Mouse (Mus musculus): Measurements from ENCODE around the gene Avpr1b. TPM values are rescaled to one million over a fixed set of nuclear protein-coding genes. Genes with fewer than 3 reads are reported as not detected.

Avpr1b gene
- total and polyA plus RNA-seq, 3 experiments, result 0.08 TPM; not detected in 2

DNA sequence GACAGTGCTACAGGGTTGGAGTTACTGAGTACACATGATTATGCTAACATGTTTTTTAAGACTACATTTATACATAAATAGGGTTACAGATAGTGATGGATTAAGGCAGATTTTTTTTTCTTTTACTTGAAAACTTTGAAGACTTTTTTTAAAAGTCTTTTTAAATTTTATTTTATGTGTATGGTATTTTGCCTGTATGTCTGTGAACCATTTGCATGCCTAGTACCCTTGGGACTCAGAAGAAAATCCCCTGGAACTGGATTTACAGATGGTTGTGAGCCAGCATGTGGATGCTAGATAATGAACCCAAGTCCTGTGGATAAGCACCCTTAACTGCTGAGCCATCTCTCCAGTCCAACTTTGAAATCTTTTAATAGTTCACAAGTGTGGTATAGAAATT is 45.6 kb upstream of the Avpr1b start:
- Histone ChIP-seq H3K9ac (ENCODE audit: insufficient read depth, low read depth) (no peak overlapping the region), H3K4me2 (ENCODE audit: insufficient read depth, low read depth, poor library complexity, severe bottlenecking) (no peak overlapping the region), H3K9me3 (replicated peaks; ENCODE audit: low read length) (peaks cover 6% of the 10 kb centered on the region), H3K4me1 (ENCODE audit: control insufficient read depth in 1 of 2, insufficient read depth in 2 of 2) (peaks cover 2 to 23% of the 10 kb centered on the region in 2 experiments; a peak in 3 of 4 replicates), H3K4me3 (replicated peaks in 1 of 3; ENCODE audit: low read depth in 2 of 3, low read length in 2 of 3, poor library complexity in 1 of 3) (no peak overlapping the region), H3K36me3 (replicated peaks in 1 of 2; ENCODE audit: control insufficient read depth in 1 of 2, insufficient read depth in 1 of 2, low read length in 1 of 2) (no peaks in the 10 kb centered on the region), H3K79me2 (replicated peaks; ENCODE audit: control insufficient read depth, extremely low read depth, insufficient read depth, poor library complexity, severe bottlenecking) (no peaks in the 10 kb centered on the region), H3K27ac (ENCODE audit: insufficient read depth, low read depth) (no peak overlapping the region), H3K27me3 (replicated peaks) (no peaks in the 10 kb centered on the region)
- no peak for TF ChIP-seq NRF1 (IDR thresholded peaks at IDR 0.05; ENCODE audit: low read depth, low read length)
- TF ChIP-seq MEF2A (IDR thresholded peaks at IDR 0.05; ENCODE audit: borderline replicate concordance, low read depth, low read length), result no peak
- TF ChIP-seq EP300 (IDR thresholded peaks at IDR 0.05; ENCODE audit: low read length), result peak; percentile 46; the same call in 1 of the 2 replicates
- peak; percentile 31; the same call in 1 of the 2 replicates for TF ChIP-seq MYC (IDR thresholded peaks at IDR 0.05; ENCODE audit: low read depth, low read length)
- peak; percentile 66; the same call in 1 of the 2 replicates for TF ChIP-seq ZNF384 (IDR thresholded peaks at IDR 0.05; ENCODE audit: low read depth, low read length)
- TF ChIP-seq USF1 (IDR thresholded peaks at IDR 0.05; ENCODE audit: low read depth, low read length), result no peak
- no peak for TF ChIP-seq MAFK (IDR thresholded peaks at IDR 0.05; ENCODE audit: insufficient replicate concordance, low read length)
- TF ChIP-seq NELFE (IDR thresholded peaks at IDR 0.05; ENCODE audit: low read depth, low read length), result no peak
- in situ Hi-C loops (cut with MboI; ENCODE audit: low pct_ligation_motif_present, low pct_unique_long_range_greater_than_20kb, low sequenced_read_pairs), result loop anchor here (5.0 kb wide), 1 partner anchor 266 kb away; no protein-coding TSS in a partner anchor
- dilution Hi-C loops (cut with MboI; ENCODE audit: extremely low pct_ligation_motif_present, extremely low pct_unique_long_range_greater_than_20kb, low sequenced_read_pairs), result no loop called here
- peak; percentile 49 for DNase-seq (ENCODE audit: extremely low read depth)

DNA sequence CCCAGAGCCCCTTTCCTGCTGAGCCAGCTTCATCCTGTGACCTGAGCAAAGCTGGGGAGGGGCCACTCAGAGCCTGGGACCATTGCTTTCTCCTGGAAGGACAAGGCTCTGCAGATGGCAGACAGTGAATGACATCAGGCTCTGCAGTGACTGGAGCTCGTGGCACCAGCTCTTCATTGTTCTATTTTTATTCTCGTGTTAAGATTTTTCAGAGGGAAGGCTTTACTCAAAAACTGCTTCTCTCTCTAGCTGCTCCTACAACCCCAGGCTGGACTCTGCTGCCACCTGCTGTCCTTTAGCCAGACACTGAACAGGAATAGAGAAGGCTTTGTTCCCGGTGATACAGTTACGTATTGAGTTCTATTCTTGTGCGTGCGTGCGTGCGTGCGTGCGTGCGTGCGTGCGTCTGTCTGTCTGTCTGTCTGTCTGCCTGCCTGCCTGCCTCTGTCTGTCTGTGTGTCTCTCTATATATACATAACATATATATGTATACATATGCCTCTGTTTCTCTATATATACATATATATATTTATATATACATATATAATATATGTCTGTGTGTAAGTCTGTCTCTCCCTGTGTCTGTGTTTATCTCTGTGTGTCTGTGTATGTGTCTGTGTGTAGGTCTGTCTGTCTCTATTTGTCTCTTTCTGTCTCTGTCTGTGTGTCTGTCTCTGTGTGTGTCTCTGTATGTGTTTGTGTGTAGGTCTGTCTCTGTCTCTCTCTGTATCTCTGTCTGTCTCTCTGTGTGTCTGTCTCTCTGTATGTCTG is 43.8 kb upstream of the Avpr1b start:
- H3K36me3 ChIP-seq (replicated peaks in 1 of 2; ENCODE audit: control insufficient read depth in 1 of 2, insufficient read depth in 1 of 2, low read length in 1 of 2), result no peaks in the 10 kb centered on the region
- no peak for TF ChIP-seq EP300 (IDR thresholded peaks at IDR 0.05; ENCODE audit: low read length)
- peak; percentile 41 to 98; a peak in 3 of 4 replicates for TF ChIP-seq CTCF (conservative IDR thresholded peaks at IDR 0.05 in 1 of 2, IDR thresholded peaks at IDR 0.05 in 1 of 2; ENCODE audit: low read depth in 2 of 2, low read length in 2 of 2)
- TF ChIP-seq ELF1 (IDR thresholded peaks at IDR 0.05; ENCODE audit: low read depth, low read length), result no peak
- no peak for TF ChIP-seq POLR2AphosphoS2 (IDR thresholded peaks at IDR 0.05; ENCODE audit: low read depth, low read length)
- TF ChIP-seq CHD2 (IDR thresholded peaks at IDR 0.05; ENCODE audit: low read length), result no peak
- TF ChIP-seq PAX5 (IDR thresholded peaks at IDR 0.05; ENCODE audit: low read length), result no peak
- peak; percentile 90 for TF ChIP-seq ZC3H11A (IDR thresholded peaks at IDR 0.05; ENCODE audit: low read depth, low read length)
- peak; percentile 45; the same call in 1 of the 2 replicates for TF ChIP-seq IRF4 (IDR thresholded peaks at IDR 0.05; ENCODE audit: low read depth, low read length)
- no peak for TF ChIP-seq UBTF (IDR thresholded peaks at IDR 0.05; ENCODE audit: low read depth, low read length)
- TF ChIP-seq CHD1 (IDR thresholded peaks at IDR 0.05; ENCODE audit: low read depth, low read length), result no peak
- no peak for TF ChIP-seq JUND (conservative IDR thresholded peaks at IDR 0.05; ENCODE audit: low read depth, low read length)
- peak; percentile 46; the same call in 1 of the 2 replicates for TF ChIP-seq HCFC1 (IDR thresholded peaks at IDR 0.05; ENCODE audit: low read depth, low read length)
- peak; percentile 97 for TF ChIP-seq RAD21 (IDR thresholded peaks at IDR 0.05; ENCODE audit: low read depth, low read length)
- TF ChIP-seq USF1 (IDR thresholded peaks at IDR 0.05; ENCODE audit: low read depth, low read length), result no peak
- TF ChIP-seq SIN3A (IDR thresholded peaks at IDR 0.05; ENCODE audit: low read length), result no peak; the same call in 1 of the 2 replicates
- TF ChIP-seq SMC3 (IDR thresholded peaks at IDR 0.05; ENCODE audit: low read depth, low read length), result peak; percentile 98
- TF ChIP-seq MEF2A (IDR thresholded peaks at IDR 0.05; ENCODE audit: borderline replicate concordance, low read depth, low read length), result peak; percentile 89
- no peak for TF ChIP-seq TCF12 (IDR thresholded peaks at IDR 0.05; ENCODE audit: low read depth, low read length)
- peak; percentile 51; the same call in 1 of the 2 replicates for TF ChIP-seq NRF1 (IDR thresholded peaks at IDR 0.05; ENCODE audit: low read depth, low read length)
- no peak for TF ChIP-seq ZNF384 (IDR thresholded peaks at IDR 0.05; ENCODE audit: low read depth, low read length)
- peak; percentile 70 for TF ChIP-seq BHLHE40 (IDR thresholded peaks at IDR 0.05; ENCODE audit: low read depth, low read length)
- TF ChIP-seq GABPA (IDR thresholded peaks at IDR 0.05; ENCODE audit: insufficient replicate concordance, low read depth, low read length), result no peak
- TF ChIP-seq MYC (IDR thresholded peaks at IDR 0.05; ENCODE audit: low read depth, low read length), result no peak
- H3K27me3 ChIP-seq (replicated peaks), result no peaks in the 10 kb centered on the region
- in situ Hi-C loops (cut with MboI; ENCODE audit: low pct_ligation_motif_present, low pct_unique_long_range_greater_than_20kb, low sequenced_read_pairs) (no loop called here), dilution Hi-C loops (cut with MboI; ENCODE audit: extremely low pct_ligation_motif_present, extremely low pct_unique_long_range_greater_than_20kb, low sequenced_read_pairs) (no loop called here)
- H3K4me3 ChIP-seq (replicated peaks in 1 of 3; ENCODE audit: low read depth in 2 of 3, low read length in 2 of 3, poor library complexity in 1 of 3), result no peak overlapping the region
- peaks cover 2 to 23% of the 10 kb centered on the region in 2 experiments; a peak in 3 of 4 replicates for H3K4me1 ChIP-seq (ENCODE audit: control insufficient read depth in 1 of 2, insufficient read depth in 2 of 2)
- no peak overlapping the region for H3K27ac ChIP-seq (ENCODE audit: insufficient read depth, low read depth)
- 0 out of 2 replicates have a peak overlapping the region, but pooled peaks have one; percentile 21 for H3K4me2 ChIP-seq (ENCODE audit: insufficient read depth, low read depth, poor library complexity, severe bottlenecking)
- H3K9ac ChIP-seq (ENCODE audit: insufficient read depth, low read depth), result peak overlapping the region; percentile 6; the same call in 1 of the 2 replicates
- H3K79me2 ChIP-seq (replicated peaks; ENCODE audit: control insufficient read depth, extremely low read depth, insufficient read depth, poor library complexity, severe bottlenecking), result no peaks in the 10 kb centered on the region
- DNase-seq (ENCODE audit: extremely low read depth), result peak; percentile 96
- peaks cover 6% of the 10 kb centered on the region for H3K9me3 ChIP-seq (replicated peaks; ENCODE audit: low read length)

All from CH12.LX (cell line).